Comparison of ENCODE assay signal across 24 mouse cellular contexts in the genomic region with DNA sequence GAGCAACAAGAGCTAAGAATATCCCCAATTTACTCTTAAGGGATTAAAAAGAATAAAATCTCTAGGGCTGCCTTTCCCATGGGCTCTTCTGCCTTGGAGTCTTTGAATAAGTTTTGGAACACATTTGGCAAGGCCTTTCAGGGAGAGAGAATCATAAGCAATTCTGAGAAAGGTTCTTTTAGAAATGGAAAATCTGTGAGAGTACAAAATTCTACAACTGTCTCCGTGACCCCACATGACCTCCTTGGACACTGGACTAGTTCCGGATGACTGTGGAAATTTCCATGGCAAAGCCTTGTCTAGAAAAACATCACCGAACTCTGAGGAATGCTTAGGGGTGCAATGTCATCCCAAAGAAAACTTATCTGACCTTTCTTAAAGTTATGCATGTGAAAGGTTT. TPM values are rescaled to one million over a fixed set of nuclear protein-coding genes. Genes with fewer than 3 reads are reported as not detected.
DNase-seq lines count a peak whose midpoint lies in the region; TF ChIP-seq lines count a peak whose summit lies in the region.
"Had no signal": no experiment of that assay in that cellular context is flagged by ENCODE, and none has a peak within 500 bp of the region (broad histone marks: within the 10 kb centered on the region; RNA-seq: fewer than 3 reads in every experiment).

No protein-coding gene starts in this region.

- intact Hi-C loops in left cerebral cortex, postnatal 14 days (cut with DNase I) = loop anchor here (2.0 kb wide), 1 partner anchor 63 kb away; no protein-coding TSS in a partner anchor

- H3K36me3 ChIP-seq in heart, embryonic 10.5 days = no peaks in the 10 kb centered on the region
- no peaks in the 10 kb centered on the region for H3K36me3 ChIP-seq in kidney, adult 2 months (ENCODE audit: control insufficient read depth, insufficient read depth, low read length)
- H3K36me3 ChIP-seq: embryonic facial prominence, embryonic 10.5 days; heart, embryonic 15.5 days; hindbrain, embryonic 12.5 days; limb, embryonic 13.5 days; liver, embryonic 15.5 days; midbrain, embryonic 12.5 days had no signal

- H3K9me3 ChIP-seq in heart, embryonic 10.5 days = no peaks in the 10 kb centered on the region
- H3K9me3 ChIP-seq: embryonic facial prominence, embryonic 10.5 days; heart, embryonic 15.5 days; hindbrain, embryonic 12.5 days; limb, embryonic 13.5 days; liver, embryonic 15.5 days; midbrain, embryonic 12.5 days had no signal

- DNase-seq in heart, adult 11 months = peak; percentile 92
- DNase-seq in heart, embryonic 10.5 days (ENCODE audit: low spot score) = no peak
- DNase-seq in kidney, adult 2 months = peak; percentile 91
- DNase-seq in kidney, postnatal 4 days = no peak
- peak; percentile 41 for DNase-seq in kidney, postnatal 10 days
- DNase-seq in skeletal muscle tissue, adult 2 months (ENCODE audit: low read depth, low spot score) = peak; percentile 52
- DNase-seq in left cerebral cortex, postnatal 14 days (ENCODE audit: low spot score in 2 of 2) = no peak
- DNase-seq: cerebellum, adult 2 months; retina, postnatal 1 day had no signal

- no peak overlapping the region for H3K27ac ChIP-seq in heart, embryonic 10.5 days
- 0 out of 2 replicates have a peak overlapping the region, but pooled peaks have one; percentile 60 for H3K27ac ChIP-seq in kidney, adult 2 months (ENCODE audit: insufficient read depth, low read depth, low read length)
- H3K27ac ChIP-seq: embryonic facial prominence, embryonic 10.5 days; heart, embryonic 15.5 days; hindbrain, embryonic 12.5 days; limb, embryonic 13.5 days; liver, embryonic 15.5 days; midbrain, embryonic 12.5 days had no signal

- no peak for TF ChIP-seq POLR2A in kidney, adult 2 months (IDR thresholded peaks at IDR 0.05; ENCODE audit: low read depth, low read length)

- 84% methylated on average over 3 of the region's 3 CpGs for WGBS in heart, embryonic 10.5 days
- WGBS in kidney, adult 2 months = 45% methylated on average over 3 of the region's 3 CpGs

- no peak overlapping the region for H3K4me3 ChIP-seq in heart, embryonic 10.5 days
- H3K4me3 ChIP-seq in kidney, adult 2 months (ENCODE audit: insufficient read depth, low read depth, low read length) = no peak overlapping the region
- H3K4me3 ChIP-seq: embryonic facial prominence, embryonic 10.5 days; heart, embryonic 15.5 days; hindbrain, embryonic 12.5 days; limb, embryonic 13.5 days; liver, embryonic 15.5 days; midbrain, embryonic 12.5 days had no signal

- TF ChIP-seq CTCF in kidney, adult 2 months (conservative IDR thresholded peaks at IDR 0.05; ENCODE audit: insufficient read depth, insufficient read length, low read depth, low read length) = no peak

- H3K27me3 ChIP-seq in heart, embryonic 10.5 days (ENCODE audit: insufficient read depth, poor library complexity, severe bottlenecking) = no peaks in the 10 kb centered on the region
- no peaks in the 10 kb centered on the region for H3K27me3 ChIP-seq in kidney, adult 2 months (replicated peaks; ENCODE audit: control insufficient read depth, insufficient read depth, low read length)
- H3K27me3 ChIP-seq: heart, embryonic 15.5 days; hindbrain, embryonic 12.5 days; limb, embryonic 13.5 days; liver, embryonic 15.5 days; midbrain, embryonic 12.5 days had no signal

- H3K4me1 ChIP-seq in heart, embryonic 10.5 days = no peaks in the 10 kb centered on the region
- H3K4me1 ChIP-seq in kidney, adult 2 months (ENCODE audit: control insufficient read depth, insufficient read depth, low read length) = no peaks in the 10 kb centered on the region
- H3K4me1 ChIP-seq: embryonic facial prominence, embryonic 10.5 days; heart, embryonic 15.5 days; hindbrain, embryonic 12.5 days; limb, embryonic 13.5 days; liver, embryonic 15.5 days; midbrain, embryonic 12.5 days had no signal

RNA-seq across cellular contexts. Expression of gene Il2ra, which starts 22.7 kb away (rescaled TPM):
- polyA plus RNA-seq in heart, embryonic 10.5 days (2016; fragmentation: Nextera tagmentation; extraction: Ambion mirVana) = not detected in 2 replicates
- 0.14 and 0.42 TPM in 2 replicates for polyA plus RNA-seq in kidney, adult 2 months (2012; rRNA removed)
- under 1 TPM; 0.11 to 0.13 TPM for total RNA-seq in left cerebral cortex, postnatal 14 days (2021)
- total RNA-seq: megakaryocyte progenitor cell, adult 5-6 weeks had no signal
- polyA plus RNA-seq: embryonic facial prominence, embryonic 10.5 days; forebrain, embryonic 11.5 days; hindbrain, embryonic 12.5 days; limb, embryonic 13.5 days; liver, embryonic 15.5 days; neural tube, embryonic 11.5 days had no signal

RNA-seq across cellular contexts. Expression of gene Gm17490, which starts 39.3 kb away (rescaled TPM):
- not detected in 2 replicates for polyA plus RNA-seq in heart, embryonic 10.5 days (2016; fragmentation: Nextera tagmentation; extraction: Ambion mirVana)
- not detected in 2 replicates for polyA plus RNA-seq in kidney, adult 2 months (2012; rRNA removed)
- total RNA-seq in left cerebral cortex, postnatal 14 days (2021) = not detected
- total RNA-seq: adrenal gland, postnatal 4 days; gastrocnemius, adult 8-10 months; layer of hippocampus, postnatal 14 days; megakaryocyte progenitor cell, adult 5-6 weeks; monocyte, adult 5-6 weeks had no signal
- polyA plus RNA-seq: cerebellum, adult 2 months; embryonic facial prominence, embryonic 10.5 days; forebrain, embryonic 11.5 days; heart, embryonic 15.5 days; hindbrain, embryonic 12.5 days; inflammation-experienced regulatory T-cells, adult 6 months; limb, embryonic 13.5 days; liver, embryonic 15.5 days; lung, postnatal 0 days; midbrain, embryonic 12.5 days; neural tube, embryonic 11.5 days had no signal

RNA-seq across cellular contexts. Expression of gene Il15ra, which starts 39.8 kb away (rescaled TPM):
- polyA plus RNA-seq in heart, embryonic 10.5 days (2016; fragmentation: Nextera tagmentation; extraction: Ambion mirVana) = 5.1 and 6.3 TPM in 2 replicates
- polyA plus RNA-seq in kidney, adult 2 months (2012; rRNA removed) = 22.4 and 22.5 TPM in 2 replicates
- total RNA-seq in left cerebral cortex, postnatal 14 days (2021) = 1 to 10 TPM; 3.8 to 6.9 TPM

Comparison
In these comparisons a context has a peak if more than half of its experiments do, and no peak if none do; other contexts are left out.
1. DNase-seq: peak in heart, adult 11 months (single experiment), kidney, adult 2 months (single experiment), kidney, postnatal 10 days (single experiment) and skeletal muscle tissue, adult 2 months (single experiment); none in heart, embryonic 10.5 days (single experiment), kidney, postnatal 4 days (0 of 2) and left cerebral cortex, postnatal 14 days (0 of 2).